Mouse (Mus musculus): ENCODE results near the gene Hcls1.

DNA sequence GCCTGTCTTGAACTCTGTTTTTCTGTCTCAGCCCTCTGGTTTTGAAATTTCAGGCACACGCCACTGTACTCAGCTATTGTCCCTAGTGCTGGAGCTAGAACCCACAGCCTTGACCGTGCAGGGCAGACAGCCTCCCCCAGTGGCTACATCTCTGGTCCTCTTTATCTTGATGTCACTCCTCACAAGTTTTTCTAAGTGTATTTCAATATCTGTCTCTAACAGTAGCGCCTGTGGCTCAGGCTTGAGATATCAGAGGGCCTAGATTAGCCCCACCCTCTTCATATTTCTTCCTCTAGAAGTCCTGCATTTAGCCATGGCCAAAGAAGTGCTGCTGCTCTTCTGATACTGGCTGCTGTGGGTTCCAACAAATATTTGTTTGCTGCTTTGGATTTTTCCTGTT is 44.2 kb upstream of the Hcls1 start:
- no peak for TF ChIP-seq POLR2A (IDR thresholded peaks at IDR 0.05; ENCODE audit: low read depth, low read length)
- TF ChIP-seq CTCF (IDR thresholded peaks at IDR 0.05; ENCODE audit: extremely low read depth, insufficient read depth, insufficient read length, insufficient replicate concordance), result no peak
